Mouse (Mus musculus) liver, adult 2 months (tissue): ENCODE measurements around the gene Olfr424. TPM values are rescaled to one million over a fixed set of nuclear protein-coding genes. Genes with fewer than 3 reads are reported as not detected.

Source experiments
- DNase-seq: peaks from one replicate; pipeline ENCODE4 v3.0.0-alpha.2; 2011; ENCODE audit warnings: low read depth, low spot score; ENCODE audit errors: extremely low read depth
- H3K27ac ChIP-seq: fragments of 200-500 bp; replicated peaks from 2 replicates; pipeline ENCODE4 v1.5.1; 2012; ENCODE audit warnings: low read depth, mild to moderate bottlenecking, control low read depth, inconsistent platforms, low read length; ENCODE audit not compliant: insufficient read depth
- H3K27me3 ChIP-seq: fragments of 200-500 bp; 2 replicates; pipeline ENCODE4 v1.6.1; 2012; ENCODE audit warnings: mild to moderate bottlenecking, moderate library complexity, low read length, inconsistent platforms; ENCODE audit not compliant: control insufficient read depth, insufficient read depth
- H3K36me3 ChIP-seq: fragments of 200-500 bp; 2 replicates; pipeline ENCODE4 v1.6.1; 2012; ENCODE audit warnings: low read length, inconsistent platforms; ENCODE audit not compliant: control insufficient read depth, insufficient read depth
- H3K4me1 ChIP-seq: fragments of 200-500 bp; 2 replicates; pipeline ENCODE4 v1.6.1; 2011; ENCODE audit warnings: low read length; ENCODE audit not compliant: control insufficient read depth, insufficient read depth
- H3K4me3 ChIP-seq: fragments of 200-500 bp; 2 replicates; pipeline ENCODE4 v1.5.1; 2011; ENCODE audit warnings: low read depth, mild to moderate bottlenecking, control low read depth, low read length, moderate library complexity; ENCODE audit not compliant: insufficient read depth
- H3K79me2 ChIP-seq: fragments of 200-500 bp; 2 replicates; pipeline ENCODE4 v1.6.1; 2012; ENCODE audit warnings: inconsistent platforms, mild to moderate bottlenecking, low read length, moderate library complexity; ENCODE audit not compliant: control insufficient read depth, insufficient read depth
- H3K9ac ChIP-seq: fragments of 200-500 bp; 2 replicates; pipeline ENCODE4 v1.6.1; 2012; ENCODE audit warnings: low read depth, mild to moderate bottlenecking, control low read depth, inconsistent platforms, low read length
- CTCF ChIP-seq: fragments of 200-500 bp; IDR thresholded peaks from 2 replicates; pipeline ENCODE4 v1.5.1; 2011; ENCODE audit warnings: low read depth, low read length, control low read depth
- POLR2A ChIP-seq: fragments of 200-500 bp; IDR thresholded peaks from 2 replicates; pipeline ENCODE4 v1.6.1; 2011; ENCODE audit warnings: low read length, control low read depth; ENCODE audit not compliant: insufficient read depth; ENCODE audit errors: extremely low read depth
- WGBS: fragments of 180-500 bp; shearing (Covaris S2); methylation state at CpG from one replicate; pipeline ENCODE4 v1.1.7; 2018; 5-methylcytosine and 5-hydroxymethylcytosine counted together
- polyA plus RNA-seq: library from polyadenylated mRNA; depleted of rRNA; stranded (reverse); fragments of >200 nt; gene quantifications from 2 replicates; pipeline ENCODE4 v1.2.3, GENCODE M21; 2012; rRNA removed
- total RNA-seq: library from RNA; depleted of rRNA; stranded (reverse); fragments of >200 nt; gene quantifications from 2 replicates; pipeline ENCODE4 v1.2.3, GENCODE M21; 2014; rRNA removed

Gene Olfr424
- total RNA-seq (not detected in 2 replicates), polyA plus RNA-seq (not detected in 2 replicates)

- no peaks in the 10 kb centered on the region for H3K36me3 ChIP-seq
- no peaks in the 10 kb centered on the region for H3K27me3 ChIP-seq
- no peak for DNase-seq
- no peaks in the 10 kb centered on the region for H3K4me1 ChIP-seq
- no peak within 1 kb of the TSS for H3K4me3 ChIP-seq
- H3K9ac ChIP-seq: no peak within 1 kb of the TSS
- no peaks in the 10 kb centered on the region for H3K79me2 ChIP-seq
- TF ChIP-seq POLR2A (no peak), CTCF (no peak)
- 70% methylated on average over 3 of the region's 3 CpGs for WGBS
- no peak within 1 kb of the TSS for H3K27ac ChIP-seq
Measured at GRCm38 (mm10) chr1:174131217-174131616, at the start of gene Olfr424. Gene Olfr424 (plus strand): TSS chr1:174131517.

GRCm38 (mm10) chr1:174084031-174084430 is 47.3 kb upstream of the Olfr424 start, which contains the start of gene Olfr429:
Gene Olfr429 (plus strand): TSS chr1:174084331.
- no peaks in the 10 kb centered on the region for H3K79me2 ChIP-seq
- 81% methylated on average over 2 of the region's 2 CpGs for WGBS
- no peak within 1 kb of the TSS for H3K9ac ChIP-seq
- no peak within 1 kb of the TSS for H3K4me3 ChIP-seq
- no peak within 1 kb of the TSS for H3K27ac ChIP-seq
- H3K36me3 ChIP-seq: no peaks in the 10 kb centered on the region
- no peak for DNase-seq
- TF ChIP-seq CTCF: no peak
- no peak for TF ChIP-seq POLR2A
- H3K27me3 ChIP-seq: no peaks in the 10 kb centered on the region
- H3K4me1 ChIP-seq: no peaks in the 10 kb centered on the region

GRCm38 (mm10) chr1:174096591-174096990 is 34.7 kb upstream of the Olfr424 start, which contains the start of gene Olfr427:
Gene Olfr427 (plus strand): TSS chr1:174096891.
- Histone ChIP-seq H3K4me1 (no peaks in the 10 kb centered on the region), H3K79me2 (no peaks in the 10 kb centered on the region), H3K36me3 (no peaks in the 10 kb centered on the region), H3K9ac (no peak within 1 kb of the TSS), H3K27me3 (no peaks in the 10 kb centered on the region), H3K4me3 (no peak within 1 kb of the TSS), H3K27ac (no peak within 1 kb of the TSS)
- DNase-seq: no peak
- no peak for TF ChIP-seq CTCF
- no peak for TF ChIP-seq POLR2A
- WGBS: 82% methylated on average over 1 of the region's 1 CpGs

- H3K27me3 ChIP-seq: no peaks in the 10 kb centered on the region
- no peak overlapping the region for H3K9ac ChIP-seq
- H3K27ac ChIP-seq: no peak overlapping the region
- no peaks in the 10 kb centered on the region for H3K4me1 ChIP-seq
- no peaks in the 10 kb centered on the region for H3K79me2 ChIP-seq
- peak; percentile 1 for DNase-seq
- WGBS: 53% methylated on average over 2 of the region's 2 CpGs
- TF ChIP-seq CTCF: no peak
- no peak for TF ChIP-seq POLR2A
- no peak overlapping the region for H3K4me3 ChIP-seq
- no peaks in the 10 kb centered on the region for H3K36me3 ChIP-seq
Measured at GRCm38 (mm10) chr1:174103735-174104134, 27.6 kb upstream of the Olfr424 start.

- 48% methylated on average over 2 of the region's 2 CpGs for WGBS
Measured at GRCm38 (mm10) chr1:174121062-174121461, 10.3 kb upstream of the Olfr424 start, which contains the start of gene Olfr231. Gene Olfr231 (minus strand): TSS chr1:174121162.

GRCm38 (mm10) chr1:174131999-174132398 is 682 bp downstream of the Olfr424 start:
- no peaks in the 10 kb centered on the region for H3K36me3 ChIP-seq
- H3K79me2 ChIP-seq: no peaks in the 10 kb centered on the region
- TF ChIP-seq CTCF (no peak), POLR2A (no peak)
- WGBS: 61% methylated on average over 3 of the region's 3 CpGs
- no peak overlapping the region for H3K27ac ChIP-seq
- H3K4me1 ChIP-seq: no peaks in the 10 kb centered on the region
- H3K27me3 ChIP-seq: no peaks in the 10 kb centered on the region
- no peak for DNase-seq
- H3K4me3 ChIP-seq: no peak overlapping the region
- no peak overlapping the region for H3K9ac ChIP-seq

More at GRCm38 (mm10) chr1:174121062-174121461, 10.3 kb upstream of the Olfr424 start, which contains the start of gene Olfr231:
- TF ChIP-seq POLR2A: no peak
- TF ChIP-seq CTCF: no peak
- H3K36me3 ChIP-seq: no peaks in the 10 kb centered on the region
- no peaks in the 10 kb centered on the region for H3K79me2 ChIP-seq
- H3K4me3 ChIP-seq: no peak within 1 kb of the TSS
- no peak within 1 kb of the TSS for H3K27ac ChIP-seq
- no peaks in the 10 kb centered on the region for H3K27me3 ChIP-seq
- no peak within 1 kb of the TSS for H3K9ac ChIP-seq
- no peaks in the 10 kb centered on the region for H3K4me1 ChIP-seq
- no peak for DNase-seq
